Mouse (Mus musculus) Patski (cell line): Measurements from ENCODE around the gene Rex1bd. TPM values are rescaled to one million over a fixed set of nuclear protein-coding genes. Genes with fewer than 3 reads are reported as not detected.

Experiments
- ATAC-seq: fragments of 100-300 bp; one replicate; pipeline ENCODE4 v1.8.0; 2021
- CTCF ChIA-PET: fragments of 350-600 bp; sonication (Branson Sonifier 250); formaldehyde crosslinking; loops from one replicate; lab custom pipeline; 2022; ENCODE audit warnings: inconsistent platforms; lab: Charles Lee
- POLR2A ChIA-PET: fragments of 350-600 bp; sonication (Branson Sonifier 250); formaldehyde crosslinking; loops from one replicate; lab custom pipeline; 2022; ENCODE audit warnings: antibody characterized with exemption, inconsistent platforms; lab: Charles Lee
- DNase-seq: peaks from one replicate; pipeline ENCODE4 v3.0.0-alpha.2; 2011; ENCODE audit warnings: low read depth, low spot score
- H3K27me3 ChIP-seq: fragments of 371-371 bp; one replicate; pipeline ENCODE4 v1.5.1; 2021
- CTCF ChIP-seq: fragments of 100-300 bp; IDR thresholded peaks from one replicate; pipeline ENCODE4 v1.5.1; 2021
- in situ Hi-C: fragments of 300-500 bp; cut with MboI; formaldehyde crosslinking; loops from 3 replicates; pipeline ENCODE4 v1.11.1; 2018; ENCODE audit warnings: low pct_unique_long_range_greater_than_20kb, mixed read lengths
- polyA plus RNA-seq: library from polyadenylated mRNA; unstranded; gene quantifications from one replicate; pipeline ENCODE4 v1.2.3, GENCODE M21; 2021

The Rex1bd gene
- polyA plus RNA-seq, 1 experiment from 2014 or later: 93.9 TPM

GRCm38 (mm10) chr8:70504851-70505250, 1.7 kb downstream of the Rex1bd start:
- TF ChIP-seq CTCF: no peak
- ChIA-PET POLR2A (interaction anchor here (1.1 to 1.3 kb wide), 2 partner anchors 81 to 129 kb away, joined by 3 to 4 read pairs; no protein-coding TSS in a partner anchor), CTCF (interaction anchor here (0.6 to 3.0 kb wide), 25 partner anchors 9 to 170 kb away, joined by 3 to 18 read pairs (median 4); partner anchors contain the start of gene Upf1)
- in situ Hi-C loops: loop anchor here (5.0 kb wide), 2 partner anchors 93 to 128 kb away; no protein-coding TSS in a partner anchor
- H3K27me3 ChIP-seq: no peaks in the 10 kb centered on the region
- no peak for DNase-seq
- ATAC-seq: no peak

- no peaks in the 10 kb centered on the region for H3K27me3 ChIP-seq
- POLR2A ChIA-PET: interaction anchor here (1.3 to 1.4 kb wide), 3 partner anchors 82 to 120 kb away, joined by 3 to 4 read pairs (median 4); no protein-coding TSS in a partner anchor
- ATAC-seq: no peak
- TF ChIP-seq CTCF: no peak
- in situ Hi-C loops: loop anchor here (5.0 kb wide), 2 partner anchors 92 to 127 kb away; no protein-coding TSS in a partner anchor
- CTCF ChIA-PET: interaction anchor here (0.8 to 3.0 kb wide), 21 partner anchors 9 to 187 kb away, joined by 3 to 18 read pairs (median 4); partner anchors contain the start of gene Upf1
- no peak for DNase-seq
These were observed 2.2 kb downstream of the Rex1bd start for GRCm38 (mm10) chr8:70504291-70504716.

- DNase-seq (no peak), ATAC-seq (no peak)
- no peak for TF ChIP-seq CTCF
- CTCF ChIA-PET: interaction anchor here (0.8 to 3.0 kb wide), 9 partner anchors 48 to 119 kb away, joined by 3 to 18 read pairs (median 3); no protein-coding TSS in a partner anchor
- POLR2A ChIA-PET: interaction anchor here (0.6 to 1.4 kb wide), 4 partner anchors 87 to 200 kb away, joined by 3 to 4 read pairs (median 3); no protein-coding TSS in a partner anchor
- H3K27me3 ChIP-seq: no peaks in the 10 kb centered on the region
- in situ Hi-C loops: loop anchor here (5.0 kb wide), 2 partner anchors 91 to 126 kb away; no protein-coding TSS in a partner anchor
These were observed 3.3 kb downstream of the Rex1bd start for GRCm38 (mm10) chr8:70503062-70503750.

- POLR2A ChIA-PET: no interaction called here
- DNase-seq (no peak), ATAC-seq (no peak)
- in situ Hi-C loops: loop anchor here (5.0 kb wide), 2 partner anchors 90 to 125 kb away; no protein-coding TSS in a partner anchor
- no peak for TF ChIP-seq CTCF
- CTCF ChIA-PET: interaction anchor here (1.0 to 3.0 kb wide), 3 partner anchors 53 to 119 kb away, joined by 3 to 18 read pairs (median 4); no protein-coding TSS in a partner anchor
- no peaks in the 10 kb centered on the region for H3K27me3 ChIP-seq
These were observed 4.0 kb downstream of the Rex1bd start for GRCm38 (mm10) chr8:70502540-70502939.

GRCm38 (mm10) chr8:70501820-70502529, 4.6 kb downstream of the Rex1bd start:
- ATAC-seq: no peak
- no peak for DNase-seq
- ChIA-PET POLR2A (no interaction called here), CTCF (interaction anchor here (1.4 kb wide), 1 partner anchor 53 kb away, joined by 4 read pairs; no protein-coding TSS in a partner anchor)
- in situ Hi-C loops: loop anchor here (5.0 kb wide), 2 partner anchors 90 to 125 kb away; no protein-coding TSS in a partner anchor
- H3K27me3 ChIP-seq: no peaks in the 10 kb centered on the region
- TF ChIP-seq CTCF: no peak

GRCm38 (mm10) chr8:70500386-70501301, 5.9 kb downstream of the Rex1bd start:
- CTCF ChIA-PET: interaction anchor here (0.9 to 1.0 kb wide), 2 partner anchors 53 to 117 kb away, joined by 3 to 7 read pairs; no protein-coding TSS in a partner anchor
- in situ Hi-C loops: loop anchor here (5.0 kb wide), 2 partner anchors 88 to 123 kb away; no protein-coding TSS in a partner anchor
- POLR2A ChIA-PET: interaction anchor here (0.5 kb wide), 1 partner anchor 406 kb away, joined by 5 read pairs; no protein-coding TSS in a partner anchor
- TF ChIP-seq CTCF: no peak
- H3K27me3 ChIP-seq: no peaks in the 10 kb centered on the region
- ATAC-seq (no peak), DNase-seq (no peak)

GRCm38 (mm10) chr8:70495771-70496062, 10.8 kb downstream of the Rex1bd start:
- H3K27me3 ChIP-seq: no peaks in the 10 kb centered on the region
- ChIA-PET POLR2A (interaction anchor here (1.2 to 1.4 kb wide), 2 partner anchors 25 to 44 kb away, joined by 3 to 4 read pairs; partner anchors contain the start of gene Ell), CTCF (interaction anchor here (2.6 kb wide), 1 partner anchor 9 kb away, joined by 7 read pairs; no protein-coding TSS in a partner anchor)
- no peak for ATAC-seq
- TF ChIP-seq CTCF: no peak
- in situ Hi-C loops: no loop called here
- DNase-seq: no peak

GRCm38 (mm10) chr8:70495001-70495770, 11.4 kb downstream of the Rex1bd start:
- no peak for DNase-seq

More at GRCm38 (mm10) chr8:70495001-70495770, 11.4 kb downstream of the Rex1bd start:
- ChIA-PET CTCF (interaction anchor here (2.6 kb wide), 1 partner anchor 10 kb away, joined by 7 read pairs; no protein-coding TSS in a partner anchor), POLR2A (interaction anchor here (1.2 to 1.4 kb wide), 2 partner anchors 25 to 44 kb away, joined by 3 to 4 read pairs; partner anchors contain the start of gene Ell)
- no peak for ATAC-seq
- in situ Hi-C loops: no loop called here
- no peaks in the 10 kb centered on the region for H3K27me3 ChIP-seq
- no peak for TF ChIP-seq CTCF
